Mouse (Mus musculus) E14TG2a.4 (cell line): ENCODE data around the gene Ccdc60.

Source experiments
- CTCF ChIP-seq: conservative IDR thresholded peaks from 2 replicates; pipeline ENCODE4 v1.5.1; 2014; ENCODE audit warnings: low read length
- NANOG ChIP-seq: IDR thresholded peaks from 2 replicates; pipeline ENCODE4 v1.6.1; 2014; ENCODE audit warnings: borderline replicate concordance, low read length, mixed read lengths

GRCm38 (mm10) chr5:116194499-116194898 is 94.3 kb downstream of the Ccdc60 start:
- no peak for TF ChIP-seq CTCF
- TF ChIP-seq NANOG = no peak
